Mouse (Mus musculus) cerebellum, adult 8-10 months (tissue): ENCODE measurements around the gene H13.

ENCODE experiments used
- DNase-seq: peaks from one replicate; pipeline ENCODE4 v3.0.0; 2022

H13 gene

GRCm38 (mm10) chr2:152669256-152669638 is at the start of gene H13:
TSS of gene H13 (plus strand) at chr2:152669461.
- peak; percentile 90 for DNase-seq

GRCm38 (mm10) chr2:152620367-152621134 is 48.7 kb upstream of the H13 start:
- DNase-seq, result no peak

- no peak for DNase-seq
Measured at GRCm38 (mm10) chr2:152622151-152622550, 47.1 kb upstream of the H13 start.

DNA sequence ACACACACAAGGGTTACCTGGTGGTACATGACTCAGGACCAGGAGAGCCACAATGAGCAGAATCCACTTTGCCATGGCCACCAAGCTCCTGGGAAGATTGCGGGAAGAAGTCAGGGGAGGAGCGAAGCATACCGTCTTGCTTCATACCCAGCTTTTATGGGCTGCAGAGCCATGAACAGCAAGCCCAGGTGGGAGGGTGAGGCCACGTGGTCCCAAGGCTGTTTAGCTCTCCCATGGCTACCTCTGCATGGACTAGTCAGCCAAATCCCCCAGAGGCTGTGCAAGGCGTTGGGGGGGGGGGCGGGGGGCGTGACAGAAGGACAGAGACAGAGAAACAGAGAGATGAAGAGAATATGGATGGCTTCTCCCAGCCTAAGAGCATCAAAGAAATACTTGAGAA is 46.3 kb upstream of the H13 start, which contains the start of gene Defb25:
Gene Defb25 (minus strand): TSS at position 101 of the 400 bp plus-strand sequence.
- DNase-seq, result no peak

GRCm38 (mm10) chr2:152624566-152624965 is 44.7 kb upstream of the H13 start:
- DNase-seq, result no peak

- no peak for DNase-seq
Measured at GRCm38 (mm10) chr2:152625256-152625655, 44.0 kb upstream of the H13 start.

DNA sequence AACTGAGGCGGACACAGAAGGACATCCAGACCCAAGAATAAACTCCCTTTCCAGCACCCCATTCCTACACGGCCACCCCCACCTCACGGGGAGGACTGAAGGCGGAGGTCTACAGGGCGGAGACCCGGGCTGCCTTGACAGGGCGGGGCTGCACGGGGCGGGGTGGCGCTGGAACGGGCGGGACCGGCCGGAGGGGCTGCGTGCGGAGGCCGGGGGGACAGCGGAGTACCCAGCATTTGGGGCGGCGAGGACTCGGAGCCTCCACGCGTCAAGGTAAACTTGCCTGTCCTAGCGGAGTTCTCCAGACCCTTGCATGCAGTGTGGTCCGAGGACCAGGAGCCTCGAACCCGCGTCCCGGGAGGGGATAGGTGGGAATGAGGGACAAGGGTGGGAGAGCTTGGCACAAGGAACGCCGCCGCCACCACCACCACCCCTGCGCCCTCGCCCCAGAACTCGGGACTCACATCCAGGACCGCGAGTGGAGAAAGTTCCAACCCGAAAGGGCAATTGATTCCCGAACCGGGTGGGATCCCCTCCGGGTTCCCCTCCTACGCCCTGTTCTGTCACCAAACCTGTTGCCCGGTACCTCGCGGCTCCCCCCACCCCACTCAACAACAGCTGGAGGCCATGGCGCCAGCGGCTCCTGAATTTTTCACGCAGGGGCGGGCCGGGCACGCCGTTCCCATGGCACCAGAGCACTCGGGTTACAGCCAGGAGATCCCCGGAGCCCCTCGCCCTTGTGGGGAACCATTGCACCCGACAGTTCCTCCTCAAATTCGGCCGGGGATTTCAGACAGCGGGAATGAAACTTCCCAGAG is 42.3 kb upstream of the H13 start, which contains the start of gene Rem1:
Gene Rem1 (plus strand): TSS at position 178 of the 818 bp plus-strand sequence.
- no peak for DNase-seq

DNA sequence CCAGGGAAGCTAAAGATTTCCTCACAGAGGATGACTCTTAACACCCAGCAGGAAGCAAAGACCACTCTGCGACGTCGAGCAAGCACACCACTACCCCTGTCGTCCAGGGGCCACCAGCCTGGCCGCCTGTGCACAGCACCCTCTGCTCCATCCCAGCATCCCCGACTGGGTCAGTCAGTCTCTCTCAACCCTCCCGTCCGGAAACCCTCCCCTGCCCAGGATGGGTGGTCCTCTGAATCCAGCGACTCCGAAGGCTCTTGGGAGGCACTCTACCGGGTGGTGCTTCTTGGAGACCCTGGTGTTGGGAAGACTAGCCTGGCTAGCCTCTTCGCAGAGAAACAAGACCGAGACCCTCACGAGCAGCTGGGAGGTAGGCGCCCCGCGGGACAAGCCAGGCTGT is 41.2 kb upstream of the H13 start:
- DNase-seq, result no peak

DNA sequence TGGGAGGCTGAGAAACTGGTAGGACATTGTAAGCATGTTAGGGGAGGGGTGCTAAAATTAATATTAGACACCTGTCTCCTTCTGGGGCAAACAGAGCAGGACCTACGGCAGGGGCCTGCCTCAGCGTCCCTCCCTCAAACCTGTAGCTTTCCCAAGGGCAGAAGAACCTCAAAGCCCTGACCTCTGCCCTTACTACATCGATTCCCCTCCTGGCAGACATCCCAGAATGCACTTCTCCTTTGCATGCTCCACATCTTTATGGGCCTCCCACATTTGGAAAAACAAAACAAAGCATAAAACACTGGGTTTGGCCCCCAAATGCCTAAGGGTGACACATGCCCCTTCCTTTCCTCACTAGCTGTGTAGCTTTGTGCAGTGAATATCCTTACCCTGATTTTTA is 40.0 kb upstream of the H13 start:
- DNase-seq, result no peak

DNA sequence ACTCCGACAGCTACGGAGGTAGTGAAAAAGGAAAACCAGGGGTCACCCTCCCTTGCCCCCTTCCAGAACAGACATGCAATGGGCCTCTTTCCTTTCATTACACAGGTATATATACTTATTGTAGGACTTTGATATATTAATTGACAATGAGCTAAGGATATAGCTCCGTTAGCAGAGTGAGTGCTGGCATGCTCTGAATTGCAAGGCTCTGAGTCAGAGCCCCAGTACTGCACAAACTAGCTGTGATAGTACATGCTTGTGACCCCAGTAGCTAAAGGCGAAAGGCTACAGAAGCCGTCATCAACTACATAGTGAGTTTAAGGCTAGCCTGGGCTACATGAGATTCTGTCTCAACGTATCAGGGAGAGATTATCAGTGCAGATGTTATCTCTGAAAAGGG is 39.4 kb upstream of the H13 start:
- no peak for DNase-seq

DNA sequence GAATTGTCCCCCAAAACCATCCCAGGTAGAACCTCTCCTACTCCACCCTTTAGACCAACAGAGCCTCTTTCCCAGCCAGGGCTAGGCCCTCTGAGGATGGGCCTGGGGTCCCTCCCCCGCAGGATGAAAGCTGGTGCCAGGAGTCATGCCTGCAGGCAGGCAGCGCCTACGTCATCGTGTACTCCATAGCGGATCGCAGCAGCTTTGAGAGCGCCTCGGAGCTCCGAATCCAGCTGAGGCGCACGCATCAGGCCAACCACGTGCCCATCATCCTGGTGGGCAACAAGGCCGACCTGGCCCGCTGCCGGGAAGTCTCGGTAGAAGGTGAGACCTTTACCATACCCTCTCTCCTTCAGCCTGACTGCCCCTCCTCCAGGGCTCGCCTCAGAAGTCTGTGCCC is 35.9 kb upstream of the H13 start:
- DNase-seq, result no peak

DNA sequence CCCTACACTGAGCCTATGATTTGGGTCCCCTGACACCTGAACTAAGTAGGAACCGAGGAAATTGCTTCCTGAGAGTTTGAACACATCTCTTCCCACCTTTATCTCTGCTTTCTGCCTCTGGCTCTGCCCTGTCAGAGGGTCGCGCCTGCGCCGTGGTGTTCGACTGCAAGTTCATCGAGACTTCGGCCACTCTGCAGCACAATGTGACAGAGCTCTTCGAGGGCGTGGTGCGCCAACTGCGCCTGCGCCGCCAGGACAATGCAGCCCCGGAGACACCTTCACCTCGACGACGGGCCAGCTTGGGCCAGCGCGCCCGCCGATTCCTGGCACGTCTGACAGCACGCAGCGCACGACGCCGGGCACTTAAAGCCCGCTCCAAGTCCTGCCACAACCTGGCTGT is 35.0 kb upstream of the H13 start:
- DNase-seq, result no peak

- no peak for DNase-seq
Measured at GRCm38 (mm10) chr2:152636246-152637005, 32.8 kb upstream of the H13 start.

DNA sequence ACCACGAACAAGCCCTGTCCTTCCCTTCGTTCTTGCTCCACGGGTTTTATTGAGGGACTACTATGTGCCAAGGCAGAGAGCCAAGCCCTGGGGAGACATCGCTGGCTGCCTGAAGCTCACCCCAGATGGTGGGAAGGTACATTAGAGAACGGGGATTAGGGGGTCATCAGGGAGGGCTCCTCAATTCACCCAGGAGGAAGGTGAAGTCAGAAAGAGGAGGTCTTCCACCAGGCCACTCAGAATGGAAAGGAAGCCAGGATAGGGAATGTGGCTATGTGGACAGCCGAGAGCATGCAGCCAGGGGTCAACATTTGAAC is 32.3 kb upstream of the H13 start:
- DNase-seq, result no peak

DNA sequence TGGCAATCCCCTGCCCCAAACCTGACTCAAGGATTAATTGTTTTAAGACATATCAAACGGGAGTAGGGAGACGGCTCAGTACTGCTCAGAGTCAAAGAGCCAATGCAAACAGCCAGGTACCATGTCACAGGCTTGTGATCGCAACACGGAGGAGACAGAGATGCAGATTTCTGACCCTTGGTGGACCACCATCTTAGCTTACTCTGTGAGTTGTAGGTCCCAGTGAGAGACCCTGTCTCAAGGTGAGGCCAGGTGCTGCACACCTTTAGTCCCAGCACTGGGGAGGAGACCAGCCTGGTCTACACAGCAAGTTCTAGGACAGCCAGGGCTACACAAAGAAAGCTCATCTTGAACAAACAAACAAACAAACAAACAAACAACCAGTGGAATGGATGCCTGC is 31.9 kb upstream of the H13 start:
- DNase-seq, result no peak

DNA sequence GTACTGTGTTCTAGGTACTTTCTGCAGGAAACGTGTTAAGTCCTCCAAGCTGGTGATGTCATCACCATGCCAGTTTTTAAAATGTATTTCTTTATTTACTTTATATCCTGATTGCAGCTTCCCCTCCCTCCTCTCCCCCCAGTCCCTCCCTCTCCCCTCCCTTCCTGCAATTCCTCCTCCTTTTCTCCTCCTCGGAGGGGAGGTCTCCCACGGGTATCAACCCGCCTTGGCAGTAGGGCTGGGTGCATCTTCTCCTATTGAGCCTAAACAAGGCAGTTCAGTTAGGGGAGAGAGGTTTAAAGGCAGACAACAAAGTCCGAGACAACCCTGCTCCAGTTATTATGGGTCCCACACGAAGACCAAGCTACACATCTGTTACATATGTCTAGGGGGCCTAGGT is 30.4 kb upstream of the H13 start:
- DNase-seq, result no peak

- DNase-seq, result no peak
Measured at GRCm38 (mm10) chr2:152639406-152640113, 29.7 kb upstream of the H13 start.

- no peak for DNase-seq
Measured at GRCm38 (mm10) chr2:152652901-152653620, 16.2 kb upstream of the H13 start.

DNA sequence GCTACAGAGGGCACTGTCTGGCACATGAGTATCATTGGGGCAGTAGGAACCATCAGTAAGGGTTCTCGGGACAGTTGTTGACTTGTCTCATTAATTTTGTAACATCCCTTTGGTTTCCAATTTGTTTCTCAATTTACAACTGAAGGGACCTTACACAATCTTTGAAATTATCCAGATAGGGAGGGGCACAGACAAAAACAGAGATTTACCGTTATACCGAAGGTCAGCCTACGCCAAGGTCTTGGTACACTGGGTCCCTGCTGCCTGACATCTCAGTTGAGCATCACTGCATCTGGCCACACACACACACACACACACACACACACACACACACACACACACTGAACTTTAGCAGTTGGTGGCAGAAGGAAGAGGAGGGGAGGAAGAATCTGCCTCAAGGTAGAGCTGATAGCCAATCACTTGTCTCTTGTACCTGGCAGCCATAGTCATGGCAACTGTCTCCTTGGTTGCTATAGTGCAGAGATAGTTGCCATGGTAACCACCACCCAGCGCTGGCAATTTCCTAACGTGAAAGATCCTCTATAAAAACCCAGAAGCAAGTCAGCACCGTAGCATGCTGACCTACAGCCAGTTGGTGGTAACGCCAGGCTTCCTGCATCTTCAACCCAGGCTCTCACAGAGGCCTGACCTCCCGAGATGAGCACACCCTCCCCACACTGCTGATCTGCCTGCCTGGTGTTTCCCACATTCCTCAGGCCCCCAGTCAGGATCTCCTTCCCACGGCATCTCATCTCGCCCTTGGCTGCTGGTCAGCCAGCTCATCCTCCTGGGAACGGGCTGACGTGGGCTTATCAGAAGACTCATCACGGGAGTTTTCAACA is 15.2 kb upstream of the H13 start:
- no peak for DNase-seq

GRCm38 (mm10) chr2:152657398-152657797 is 11.9 kb upstream of the H13 start:
- DNase-seq, result no peak

GRCm38 (mm10) chr2:152661163-152661562 is 8.1 kb upstream of the H13 start:
- no peak for DNase-seq
